Mouse (Mus musculus): ENCODE measurements around the gene Mettl8. TPM values are rescaled to one million over a fixed set of nuclear protein-coding genes. Genes with fewer than 3 reads are reported as not detected.

The Mettl8 gene
- polyA plus RNA-seq (2015; fragmentation: Nextera tagmentation; extraction: Ambion mirVana), result 17.8 and 22.9 TPM in 2 replicates

DNA sequence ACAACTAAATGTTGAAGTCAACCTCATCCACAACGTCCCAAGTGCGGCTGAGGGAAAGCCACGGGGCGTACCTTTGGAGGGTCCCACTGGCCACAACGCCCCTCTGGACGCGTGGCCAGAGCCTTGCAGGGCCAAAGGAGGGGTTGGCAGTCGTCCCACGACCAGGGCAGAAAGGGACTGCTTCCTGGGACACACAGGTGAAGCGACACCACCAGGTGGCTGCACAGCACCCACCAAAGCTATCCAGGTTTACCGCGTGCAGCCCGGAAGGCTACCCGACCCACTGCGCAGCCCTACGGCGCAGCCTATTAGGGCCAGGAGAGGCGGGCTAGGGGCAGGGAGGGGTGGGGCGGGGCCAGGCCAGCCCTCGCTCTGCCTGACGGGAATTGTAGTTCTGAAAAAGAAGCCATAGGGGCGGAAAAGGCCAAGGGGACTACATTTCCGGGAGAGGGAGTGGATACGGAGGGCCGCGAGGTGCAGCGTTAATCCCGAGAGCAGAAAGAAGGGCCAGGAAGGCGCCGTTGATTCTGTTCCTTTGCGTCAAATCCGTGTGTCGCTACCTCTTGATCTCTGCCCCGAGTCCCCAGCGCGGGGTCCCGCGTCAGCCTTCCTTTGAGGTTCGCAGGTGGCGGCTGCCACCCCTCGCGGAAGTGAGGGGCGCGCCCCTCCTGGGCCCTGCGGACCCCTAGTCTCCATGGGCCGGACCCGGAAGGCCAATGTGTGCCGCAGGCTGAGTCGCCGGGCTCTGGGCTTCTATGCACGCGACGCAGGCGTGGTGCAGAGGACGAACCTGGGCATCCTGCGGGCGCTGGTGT is at the start of gene Mettl8, which contains the start of gene Dcaf17:
Gene Mettl8 (minus strand): TSS at position 284 of the 815 bp plus-strand sequence.
Gene Dcaf17 (plus strand): TSS at position 29 of the 815 bp plus-strand sequence.
- Histone ChIP-seq H3K4me1 (ENCODE audit: insufficient read depth, low read length) (peaks cover 14% of the 10 kb centered on the region; the same call in 1 of the 2 replicates), H3K4me3 (ENCODE audit: low read length) (peak within 1 kb of the TSS; percentile 77), H3K36me3 (ENCODE audit: insufficient read depth, low read length) (peaks cover 10% of the 10 kb centered on the region), H3K9me3 (ENCODE audit: low read length) (0 out of 2 replicates have a peak, but pooled peaks cover 3% of the 10 kb centered on the region), H3K9ac (replicated peaks; ENCODE audit: low read length) (peak within 1 kb of the TSS; percentile 92), H3K4me2 (replicated peaks; ENCODE audit: low read depth, low read length) (peak within 1 kb of the TSS; percentile 79), H3K27me3 (ENCODE audit: insufficient read depth, low read length) (no peaks in the 10 kb centered on the region), H3K27ac (ENCODE audit: low read length) (peak within 1 kb of the TSS; percentile 95)
- peak; percentile 98 for ATAC-seq (ENCODE audit: low FRiP score, low TSS enrichment)
- WGBS, result under 1% methylated on average over 57 of the region's 57 CpGs

DNA sequence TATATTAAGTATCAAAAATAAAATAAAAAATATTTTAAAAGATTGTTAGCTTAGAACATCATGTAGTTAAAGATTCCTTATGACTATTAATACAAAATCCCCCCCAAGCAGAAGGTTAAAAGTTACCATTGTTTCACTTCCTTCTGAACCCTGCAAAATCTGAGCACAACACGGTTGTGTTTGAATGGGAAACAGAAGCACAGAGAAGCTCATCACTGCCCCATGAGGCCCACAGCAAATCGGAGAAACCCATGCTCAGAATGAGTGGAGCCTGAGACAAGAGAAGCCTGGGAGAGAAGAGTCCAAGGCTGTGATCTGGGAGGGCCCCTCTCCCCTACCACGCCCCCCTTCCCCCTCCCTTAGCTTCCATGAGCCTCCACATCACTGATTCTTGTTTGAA is 49.3 kb upstream of the Mettl8 start:
- Histone ChIP-seq H3K36me3 (ENCODE audit: insufficient read depth, low read length) (peaks cover 5% of the 10 kb centered on the region; the same call in 1 of the 2 replicates), H3K4me3 (ENCODE audit: low read length) (no peak overlapping the region), H3K9ac (replicated peaks; ENCODE audit: low read length) (no peak overlapping the region)

DNA sequence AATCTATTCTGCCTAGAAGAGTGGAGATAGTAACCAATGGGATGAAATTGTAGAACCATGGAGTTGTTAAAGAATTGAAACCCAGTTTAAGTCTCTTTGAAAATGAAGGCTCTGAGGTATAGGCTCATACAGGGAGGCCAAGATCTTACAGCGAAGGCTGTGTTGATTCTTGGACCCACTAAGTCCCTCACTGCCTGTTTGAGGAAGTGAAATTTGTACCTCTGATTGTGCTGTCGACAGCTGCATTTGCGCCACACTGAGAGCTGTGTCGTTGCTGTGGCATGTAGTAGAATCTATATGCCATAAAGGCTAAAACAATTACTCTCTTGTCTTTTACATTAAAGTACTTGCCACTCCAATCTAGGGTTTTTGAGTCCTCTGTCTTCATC is 47.9 kb upstream of the Mettl8 start:
- Histone ChIP-seq H3K9ac (replicated peaks; ENCODE audit: low read length) (no peak overlapping the region), H3K4me1 (ENCODE audit: insufficient read depth, low read length) (no peaks in the 10 kb centered on the region), H3K4me2 (replicated peaks; ENCODE audit: low read depth, low read length) (no peak overlapping the region), H3K36me3 (ENCODE audit: insufficient read depth, low read length) (peaks cover 5% of the 10 kb centered on the region; the same call in 1 of the 2 replicates), H3K9me3 (ENCODE audit: low read length) (no peaks in the 10 kb centered on the region), H3K27ac (ENCODE audit: low read length) (no peak overlapping the region), H3K27me3 (ENCODE audit: insufficient read depth, low read length) (no peaks in the 10 kb centered on the region), H3K4me3 (ENCODE audit: low read length) (no peak overlapping the region)
- ATAC-seq (ENCODE audit: low FRiP score, low TSS enrichment), result no peak
- WGBS, result 91% methylated on average over 4 of the region's 4 CpGs

More for the DNA sequence above, 49.3 kb upstream of the Mettl8 start:
- no peak for ATAC-seq (ENCODE audit: low FRiP score, low TSS enrichment)
- Histone ChIP-seq H3K27me3 (ENCODE audit: insufficient read depth, low read length) (no peaks in the 10 kb centered on the region), H3K27ac (ENCODE audit: low read length) (no peak overlapping the region), H3K9me3 (ENCODE audit: low read length) (no peaks in the 10 kb centered on the region), H3K4me2 (replicated peaks; ENCODE audit: low read depth, low read length) (no peak overlapping the region), H3K4me1 (ENCODE audit: insufficient read depth, low read length) (no peaks in the 10 kb centered on the region)
- WGBS, result 63% methylated on average over 3 of the region's 3 CpGs

DNA sequence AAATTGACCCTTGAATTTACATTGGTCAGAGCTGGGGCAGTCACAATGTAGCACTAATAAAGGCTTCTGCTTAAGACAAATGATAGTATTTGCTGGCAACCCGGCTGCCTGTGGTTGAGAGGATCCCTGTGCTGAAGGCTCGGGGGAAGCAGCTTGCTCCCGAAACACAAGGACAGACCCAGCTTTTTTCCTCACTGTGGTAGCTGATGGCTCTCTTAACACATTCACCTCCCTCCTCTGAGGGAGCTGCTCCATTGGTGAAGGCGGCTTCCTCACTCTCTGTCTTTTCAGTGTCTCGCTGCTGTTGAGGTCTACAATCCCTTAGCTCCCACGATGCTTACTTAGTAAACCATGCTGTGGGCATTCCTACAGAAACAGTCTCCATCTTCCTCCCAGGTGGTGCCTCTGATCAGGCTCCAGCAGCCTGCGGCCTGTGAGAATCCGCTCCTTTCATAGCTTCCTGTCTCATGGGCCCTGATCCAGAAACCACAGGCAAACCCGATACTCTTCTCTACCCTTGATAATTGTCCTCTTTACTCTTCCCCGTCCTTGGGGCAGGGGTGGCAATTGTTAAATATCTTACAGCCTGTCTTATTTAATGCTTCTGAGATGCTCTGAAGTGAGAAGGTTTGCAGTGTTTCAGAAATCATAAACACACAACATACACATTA is 47.4 kb upstream of the Mettl8 start:
- no peak for ATAC-seq (ENCODE audit: low FRiP score, low TSS enrichment)
- 75% methylated on average over 10 of the region's 10 CpGs for WGBS
- H3K4me1 ChIP-seq (ENCODE audit: insufficient read depth, low read length), result no peaks in the 10 kb centered on the region

GRCm38 (mm10) chr2:71096170-71096569 is 40.8 kb upstream of the Mettl8 start:
- H3K9me3 ChIP-seq (ENCODE audit: low read length), result no peaks in the 10 kb centered on the region
- no peaks in the 10 kb centered on the region for H3K4me1 ChIP-seq (ENCODE audit: insufficient read depth, low read length)
- no peak overlapping the region for H3K27ac ChIP-seq (ENCODE audit: low read length)
- H3K9ac ChIP-seq (replicated peaks; ENCODE audit: low read length), result no peak overlapping the region
- no peak for ATAC-seq (ENCODE audit: low FRiP score, low TSS enrichment)
- no peak overlapping the region for H3K4me2 ChIP-seq (replicated peaks; ENCODE audit: low read depth, low read length)
- peaks cover 15% of the 10 kb centered on the region for H3K36me3 ChIP-seq (ENCODE audit: insufficient read depth, low read length)
- H3K4me3 ChIP-seq (ENCODE audit: low read length), result no peak overlapping the region
- 71% methylated on average over 7 of the region's 7 CpGs for WGBS
- no peaks in the 10 kb centered on the region for H3K27me3 ChIP-seq (ENCODE audit: insufficient read depth, low read length)

More for the DNA sequence above, 47.4 kb upstream of the Mettl8 start:
- Histone ChIP-seq H3K27ac (ENCODE audit: low read length) (no peak overlapping the region), H3K27me3 (ENCODE audit: insufficient read depth, low read length) (no peaks in the 10 kb centered on the region), H3K4me3 (ENCODE audit: low read length) (no peak overlapping the region), H3K9ac (replicated peaks; ENCODE audit: low read length) (no peak overlapping the region), H3K36me3 (ENCODE audit: insufficient read depth, low read length) (peaks cover 5% of the 10 kb centered on the region; the same call in 1 of the 2 replicates), H3K9me3 (ENCODE audit: low read length) (no peaks in the 10 kb centered on the region), H3K4me2 (replicated peaks; ENCODE audit: low read depth, low read length) (no peak overlapping the region)

DNA sequence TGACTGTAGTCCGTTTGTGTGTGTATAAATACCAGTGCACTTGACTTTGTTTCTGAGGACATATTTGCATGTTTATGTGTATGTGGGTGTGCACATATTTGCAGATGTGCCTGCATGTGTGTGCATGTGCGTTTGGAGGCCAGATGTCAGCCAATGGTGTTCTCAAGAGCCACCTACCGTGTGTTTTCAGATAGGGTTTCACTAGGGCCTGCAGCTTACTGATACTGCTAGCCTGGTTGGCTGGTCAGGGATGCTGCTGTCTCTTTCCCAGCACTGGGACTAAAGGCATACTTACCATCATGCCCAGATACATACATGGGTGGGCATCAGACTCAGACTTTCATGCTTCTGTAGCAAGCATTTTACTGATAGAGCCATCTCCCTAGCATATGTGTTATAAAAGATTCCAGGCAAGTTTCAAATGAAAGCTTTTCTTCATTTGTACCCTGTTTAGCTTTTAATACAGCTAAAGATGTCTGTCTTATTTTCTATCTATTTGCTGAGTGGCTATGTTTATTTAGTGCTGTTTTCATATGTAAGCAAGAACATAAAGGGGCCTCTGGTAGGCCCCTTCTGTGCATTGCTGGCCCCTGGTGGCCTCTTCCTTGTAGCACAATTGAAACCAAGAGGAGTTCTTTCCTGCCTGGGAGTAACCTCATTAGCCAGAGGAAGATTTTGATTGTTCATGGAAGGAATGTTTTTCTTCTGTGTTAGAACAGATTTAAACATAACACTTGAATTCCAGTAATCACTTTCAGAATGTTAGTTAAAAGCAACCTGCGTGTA is 35.5 kb upstream of the Mettl8 start:
- ATAC-seq (ENCODE audit: low FRiP score, low TSS enrichment), result no peak
- Histone ChIP-seq H3K4me3 (ENCODE audit: low read length) (no peak overlapping the region), H3K4me2 (replicated peaks; ENCODE audit: low read depth, low read length) (no peak overlapping the region), H3K27ac (ENCODE audit: low read length) (no peak overlapping the region), H3K4me1 (ENCODE audit: insufficient read depth, low read length) (no peaks in the 10 kb centered on the region), H3K36me3 (ENCODE audit: insufficient read depth, low read length) (peaks cover 28% of the 10 kb centered on the region), H3K9ac (replicated peaks; ENCODE audit: low read length) (no peak overlapping the region), H3K27me3 (ENCODE audit: insufficient read depth, low read length) (no peaks in the 10 kb centered on the region), H3K9me3 (ENCODE audit: low read length) (no peaks in the 10 kb centered on the region)
- WGBS, result 82% methylated on average over 4 of the region's 4 CpGs

- Histone ChIP-seq H3K4me1 (ENCODE audit: insufficient read depth, low read length) (no peaks in the 10 kb centered on the region), H3K9me3 (ENCODE audit: low read length) (no peaks in the 10 kb centered on the region), H3K27ac (ENCODE audit: low read length) (no peak overlapping the region), H3K36me3 (ENCODE audit: insufficient read depth, low read length) (peaks cover 28% of the 10 kb centered on the region), H3K4me2 (replicated peaks; ENCODE audit: low read depth, low read length) (no peak overlapping the region), H3K9ac (replicated peaks; ENCODE audit: low read length) (no peak overlapping the region), H3K27me3 (ENCODE audit: insufficient read depth, low read length) (no peaks in the 10 kb centered on the region), H3K4me3 (ENCODE audit: low read length) (no peak overlapping the region)
- WGBS, result 48% methylated on average over 3 of the region's 3 CpGs
- ATAC-seq (ENCODE audit: low FRiP score, low TSS enrichment), result no peak
Measured at GRCm38 (mm10) chr2:71089766-71090165, 34.4 kb upstream of the Mettl8 start.

DNA sequence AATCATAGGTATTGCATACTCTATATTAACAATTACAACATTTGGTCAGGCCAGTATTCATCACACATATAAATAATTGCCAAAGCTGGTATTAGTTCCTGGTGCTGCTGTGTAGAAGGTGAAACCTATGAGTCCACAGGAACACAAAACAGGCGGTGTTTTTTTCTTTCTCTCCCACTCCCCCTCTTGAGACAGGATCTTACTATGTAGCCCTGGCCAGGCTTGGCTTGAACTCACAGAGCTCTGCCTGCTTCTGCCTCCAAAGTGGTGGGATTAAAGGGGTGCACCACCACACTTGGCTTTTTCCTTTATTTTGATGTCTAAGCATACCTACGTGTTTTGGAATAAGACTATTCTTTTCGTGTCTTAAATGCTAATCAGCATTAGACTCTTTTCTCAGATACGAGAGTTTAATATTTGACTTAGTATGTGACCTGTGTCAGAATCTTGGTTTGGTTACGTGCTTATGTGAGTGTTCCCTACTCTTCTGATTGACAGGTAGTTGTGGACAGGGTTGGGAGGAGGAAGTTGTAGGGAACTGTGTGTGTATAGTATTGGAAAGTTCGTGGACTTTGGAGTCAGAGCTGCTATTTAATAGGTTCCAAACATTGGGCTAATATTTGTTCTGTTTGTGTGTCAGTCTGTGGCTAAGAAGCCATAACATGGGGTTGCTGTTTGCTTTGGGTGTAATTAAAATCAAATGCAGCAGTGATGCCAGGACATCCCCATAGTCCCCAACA is 28.2 kb upstream of the Mettl8 start:
- no peak overlapping the region for H3K9ac ChIP-seq (replicated peaks; ENCODE audit: low read length)
- ATAC-seq (ENCODE audit: low FRiP score, low TSS enrichment), result no peak
- H3K4me1 ChIP-seq (ENCODE audit: insufficient read depth, low read length), result no peaks in the 10 kb centered on the region
- H3K27ac ChIP-seq (ENCODE audit: low read length), result no peak overlapping the region
- no peaks in the 10 kb centered on the region for H3K9me3 ChIP-seq (ENCODE audit: low read length)
- no peak overlapping the region for H3K4me3 ChIP-seq (ENCODE audit: low read length)
- no peaks in the 10 kb centered on the region for H3K27me3 ChIP-seq (ENCODE audit: insufficient read depth, low read length)
- H3K36me3 ChIP-seq (ENCODE audit: insufficient read depth, low read length), result peaks cover 27% of the 10 kb centered on the region
- WGBS, result 90% methylated on average over 6 of the region's 6 CpGs
- H3K4me2 ChIP-seq (replicated peaks; ENCODE audit: low read depth, low read length), result no peak overlapping the region

DNA sequence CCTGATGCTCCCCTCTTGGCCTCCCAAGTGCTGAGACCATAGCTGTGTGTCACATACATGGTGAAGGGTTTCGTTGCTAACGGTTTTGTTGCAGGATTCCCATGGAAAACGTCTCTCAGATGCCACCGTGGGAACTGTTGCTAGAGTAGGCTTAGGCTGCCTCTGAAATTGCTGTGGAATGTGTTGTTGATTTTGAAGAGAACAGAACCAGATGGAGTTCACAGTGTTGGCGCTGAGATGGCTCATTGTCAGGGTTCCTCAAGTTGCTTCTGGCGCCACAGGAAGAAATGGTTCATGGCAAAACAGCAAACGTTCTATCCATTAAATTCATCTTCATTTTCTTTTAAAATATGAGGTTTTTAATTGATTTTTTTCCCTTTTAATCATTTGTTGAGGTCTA is 27.0 kb upstream of the Mettl8 start:
- H3K4me2 ChIP-seq (replicated peaks; ENCODE audit: low read depth, low read length), result no peak overlapping the region
- no peaks in the 10 kb centered on the region for H3K9me3 ChIP-seq (ENCODE audit: low read length)
- no peaks in the 10 kb centered on the region for H3K4me1 ChIP-seq (ENCODE audit: insufficient read depth, low read length)
- no peak overlapping the region for H3K27ac ChIP-seq (ENCODE audit: low read length)
- H3K36me3 ChIP-seq (ENCODE audit: insufficient read depth, low read length), result peaks cover 17% of the 10 kb centered on the region; the same call in 1 of the 2 replicates
- no peak overlapping the region for H3K9ac ChIP-seq (replicated peaks; ENCODE audit: low read length)
- no peaks in the 10 kb centered on the region for H3K27me3 ChIP-seq (ENCODE audit: insufficient read depth, low read length)
- 91% methylated on average over 7 of the region's 7 CpGs for WGBS
- no peak overlapping the region for H3K4me3 ChIP-seq (ENCODE audit: low read length)
- ATAC-seq (ENCODE audit: low FRiP score, low TSS enrichment), result no peak
